Mouse (Mus musculus): Measurements from ENCODE around the gene Sdhaf1.

GRCm38 (mm10) chr7:30279536-30279935, 44.2 kb downstream of the Sdhaf1 start:
- TF ChIP-seq CTCF (IDR thresholded peaks at IDR 0.05; ENCODE audit: insufficient read depth, low read depth, low read length) (no peak), POLR2A (IDR thresholded peaks at IDR 0.05; ENCODE audit: insufficient read depth, low read depth, low read length) (no peak)
